In the genomic region with DNA sequence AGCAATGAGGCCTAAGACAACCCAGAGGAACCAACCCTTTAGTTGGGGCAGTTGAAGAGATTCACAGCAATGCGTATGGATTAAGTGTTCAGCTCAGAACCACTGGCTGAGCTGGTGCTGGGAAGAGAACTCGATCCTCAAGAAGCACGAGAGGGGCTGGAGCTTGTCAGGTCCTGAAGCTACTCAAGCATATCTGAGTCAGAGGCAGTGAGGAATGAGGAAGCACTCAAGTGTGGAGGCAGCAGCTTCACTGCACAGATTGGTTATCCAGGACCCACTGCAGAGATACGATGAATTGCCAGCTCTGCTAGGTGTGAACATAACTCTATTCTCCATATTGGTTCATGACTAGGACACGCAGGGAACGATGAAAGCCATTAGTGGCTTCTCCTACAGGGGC, we compare ENCODE assay signal across 25 mouse cellular contexts.
DNase-seq lines count a peak whose midpoint lies in the region; ATAC-seq and TF ChIP-seq lines count a peak whose summit lies in the region.
"Had no signal": no experiment of that assay in that cellular context is flagged by ENCODE, and none has a peak within 500 bp of the region (broad histone marks: within the 10 kb centered on the region; RNA-seq: fewer than 3 reads in every experiment).

No protein-coding gene starts in this region.

- no peak overlapping the region for H3K4me3 ChIP-seq in embryonic facial prominence, embryonic 14.5 days (ENCODE audit: low read depth, low read length)
- H3K4me3 ChIP-seq in embryonic facial prominence, embryonic 10.5 days: no peak overlapping the region
- H3K4me3 ChIP-seq in kidney, adult 2 months (ENCODE audit: insufficient read depth, low read depth, low read length): no peak overlapping the region
- no peak overlapping the region for H3K4me3 ChIP-seq in kidney, embryonic 14.5 days (ENCODE audit: low read length)
- no peak overlapping the region for H3K4me3 ChIP-seq in kidney, embryonic 16.5 days (ENCODE audit: low read length)
- H3K4me3 ChIP-seq: embryonic facial prominence, embryonic 13.5 days; forebrain, embryonic 13.5 days; forebrain, embryonic 15.5 days had no signal

- H3K27me3 ChIP-seq in embryonic facial prominence, embryonic 14.5 days (replicated peaks; ENCODE audit: control insufficient read depth, insufficient read depth, low read length): no peaks in the 10 kb centered on the region
- H3K27me3 ChIP-seq in embryonic facial prominence, embryonic 10.5 days (replicated peaks; ENCODE audit: low read depth, poor library complexity, severe bottlenecking): no peaks in the 10 kb centered on the region
- no peaks in the 10 kb centered on the region for H3K27me3 ChIP-seq in kidney, adult 2 months (replicated peaks; ENCODE audit: control insufficient read depth, insufficient read depth, low read length)
- no peaks in the 10 kb centered on the region for H3K27me3 ChIP-seq in kidney, embryonic 14.5 days (ENCODE audit: control insufficient read depth, insufficient read depth, low read length)
- no peaks in the 10 kb centered on the region for H3K27me3 ChIP-seq in kidney, embryonic 16.5 days (ENCODE audit: insufficient read depth, low read length)
- H3K27me3 ChIP-seq: CH12.LX; embryonic facial prominence, embryonic 13.5 days; forebrain, embryonic 13.5 days; forebrain, embryonic 15.5 days; Patski had no signal

- peak; percentile 60; the same call in 1 of the 2 replicates for ATAC-seq in embryonic facial prominence, embryonic 14.5 days (ENCODE audit: low read depth)
- peak; percentile 91 for ATAC-seq in kidney, embryonic 14.5 days (ENCODE audit: low FRiP score, low TSS enrichment)
- peak; percentile 91 for ATAC-seq in kidney, embryonic 16.5 days (ENCODE audit: low FRiP score, low TSS enrichment)
- ATAC-seq: activated CD4-positive, CD25-positive, alpha-beta regulatory T cell, adult 4 months; CD4-positive, CD25-positive, alpha-beta regulatory T cell, adult 4 months; forebrain, embryonic 13.5 days; forebrain, embryonic 15.5 days; Patski had no signal

- DNase-seq in embryonic facial prominence, embryonic 14.5 days (ENCODE audit: low spot score): peak; percentile 13
- no peak for DNase-seq in embryonic facial prominence, embryonic 10.5 days (ENCODE audit: low spot score)
- peak; percentile 11 for DNase-seq in kidney, adult 2 months
- DNase-seq in kidney, postnatal 10 days: no peak
- no peak for DNase-seq in kidney, adult 8-10 months
- no peak for DNase-seq in kidney, postnatal 25 days
- DNase-seq: adrenal gland, adult 8-10 months; adrenal gland, postnatal 14 days; adrenal gland, postnatal 36 days; B cell, adult 2 months; cerebellum, adult 11-12 months; cerebellum, adult 2 months; cerebellum, adult 9-10 months; cerebellum, postnatal 10 days; cerebellum, postnatal 25 days had no signal

- TF ChIP-seq POLR2A in kidney, adult 2 months (IDR thresholded peaks at IDR 0.05; ENCODE audit: low read depth, low read length): no peak

- no peaks in the 10 kb centered on the region for H3K9me3 ChIP-seq in embryonic facial prominence, embryonic 14.5 days (ENCODE audit: control insufficient read depth, low read length)
- no peaks in the 10 kb centered on the region for H3K9me3 ChIP-seq in embryonic facial prominence, embryonic 10.5 days
- no peaks in the 10 kb centered on the region for H3K9me3 ChIP-seq in kidney, embryonic 14.5 days (ENCODE audit: control insufficient read depth, low read length)
- H3K9me3 ChIP-seq in kidney, embryonic 16.5 days (ENCODE audit: low read length): no peaks in the 10 kb centered on the region
- H3K9me3 ChIP-seq: embryonic facial prominence, embryonic 13.5 days; forebrain, embryonic 13.5 days; forebrain, embryonic 15.5 days; G1E had no signal

- no peaks in the 10 kb centered on the region for H3K36me3 ChIP-seq in embryonic facial prominence, embryonic 14.5 days (ENCODE audit: control insufficient read depth, insufficient read depth, low read length)
- H3K36me3 ChIP-seq in embryonic facial prominence, embryonic 10.5 days (replicated peaks): no peaks in the 10 kb centered on the region
- no peaks in the 10 kb centered on the region for H3K36me3 ChIP-seq in kidney, adult 2 months (ENCODE audit: control insufficient read depth, insufficient read depth, low read length)
- no peaks in the 10 kb centered on the region for H3K36me3 ChIP-seq in kidney, embryonic 14.5 days (ENCODE audit: control insufficient read depth, insufficient read depth, low read length)
- H3K36me3 ChIP-seq in kidney, embryonic 16.5 days (ENCODE audit: insufficient read depth, low read length): no peaks in the 10 kb centered on the region
- H3K36me3 ChIP-seq: embryonic facial prominence, embryonic 13.5 days; forebrain, embryonic 15.5 days; G1E had no signal

- no peak overlapping the region for H3K9ac ChIP-seq in embryonic facial prominence, embryonic 14.5 days (ENCODE audit: low read depth, low read length)
- no peak overlapping the region for H3K9ac ChIP-seq in kidney, embryonic 14.5 days (ENCODE audit: low read depth, low read length)
- no peak overlapping the region for H3K9ac ChIP-seq in kidney, embryonic 16.5 days (replicated peaks; ENCODE audit: low read length)
- H3K9ac ChIP-seq: embryonic facial prominence, embryonic 13.5 days; forebrain, embryonic 13.5 days; forebrain, embryonic 15.5 days had no signal

- TF ChIP-seq CTCF in kidney, adult 2 months (conservative IDR thresholded peaks at IDR 0.05; ENCODE audit: insufficient read depth, insufficient read length, low read depth, low read length): no peak

- H3K4me2 ChIP-seq in embryonic facial prominence, embryonic 14.5 days (ENCODE audit: low read depth, low read length): no peak overlapping the region
- no peak overlapping the region for H3K4me2 ChIP-seq in kidney, embryonic 14.5 days (replicated peaks; ENCODE audit: low read depth, low read length)
- no peak overlapping the region for H3K4me2 ChIP-seq in kidney, embryonic 16.5 days (replicated peaks; ENCODE audit: low read depth, low read length)
- H3K4me2 ChIP-seq: embryonic facial prominence, embryonic 13.5 days; forebrain, embryonic 13.5 days; forebrain, embryonic 15.5 days had no signal

- no peaks in the 10 kb centered on the region for H3K4me1 ChIP-seq in embryonic facial prominence, embryonic 14.5 days (ENCODE audit: control insufficient read depth, insufficient read depth, low read length)
- no peaks in the 10 kb centered on the region for H3K4me1 ChIP-seq in embryonic facial prominence, embryonic 10.5 days
- H3K4me1 ChIP-seq in kidney, adult 2 months (ENCODE audit: control insufficient read depth, insufficient read depth, low read length): no peaks in the 10 kb centered on the region
- no peaks in the 10 kb centered on the region for H3K4me1 ChIP-seq in kidney, embryonic 14.5 days (ENCODE audit: control insufficient read depth, insufficient read depth, low read length)
- H3K4me1 ChIP-seq in kidney, embryonic 16.5 days (ENCODE audit: insufficient read depth, low read length): no peaks in the 10 kb centered on the region
- H3K4me1 ChIP-seq: embryonic facial prominence, embryonic 13.5 days; forebrain, embryonic 13.5 days; forebrain, embryonic 15.5 days had no signal

- H3K27ac ChIP-seq in embryonic facial prominence, embryonic 14.5 days (replicated peaks; ENCODE audit: low read depth, low read length): no peak overlapping the region
- H3K27ac ChIP-seq in embryonic facial prominence, embryonic 10.5 days (replicated peaks): no peak overlapping the region
- H3K27ac ChIP-seq in kidney, adult 2 months (ENCODE audit: insufficient read depth, low read depth, low read length): no peak overlapping the region
- H3K27ac ChIP-seq in kidney, embryonic 14.5 days (ENCODE audit: low read depth, low read length): no peak overlapping the region
- H3K27ac ChIP-seq in kidney, embryonic 16.5 days (ENCODE audit: low read length): no peak overlapping the region
- H3K27ac ChIP-seq: embryonic facial prominence, embryonic 13.5 days; forebrain, embryonic 13.5 days; forebrain, embryonic 15.5 days had no signal

- WGBS in embryonic facial prominence, embryonic 14.5 days: 81% methylated on average over 6 of the region's 6 CpGs
- WGBS in embryonic facial prominence, embryonic 10.5 days: 78% methylated on average over 6 of the region's 6 CpGs
- 46% methylated on average over 6 of the region's 6 CpGs for WGBS in kidney, adult 2 months
- 47% methylated on average over 6 of the region's 6 CpGs for WGBS in kidney, embryonic 14.5 days
- 40% methylated on average over 6 of the region's 6 CpGs for WGBS in kidney, embryonic 16.5 days

Comparison
In these comparisons a context has a peak if more than half of its experiments do, and no peak if none do; other contexts are left out.
1. DNase-seq: peak in embryonic facial prominence, embryonic 14.5 days (single experiment) and kidney, adult 2 months (single experiment); none in embryonic facial prominence, embryonic 10.5 days (single experiment), kidney, postnatal 10 days (single experiment), kidney, adult 8-10 months (0 of 2) and kidney, postnatal 25 days (0 of 2).
2. Peak in every context shown above with its lines, with median percentiles within 50 percentile points of each other: ATAC-seq.